Mouse (Mus musculus) stomach, embryonic 14.5 days (tissue): ENCODE measurements at regions not wholly inside any gene's neighbourhood (a gene's known extent, or its start where the extent isn't known, plus 50 kb on each side); places are given as distances from the start of the nearest gene placed in this dataset.

ENCODE experiments used
- ATAC-seq: fragments of 200-750 bp; cut with Nextera tagmentation; 2 replicates; pipeline ENCODE4 v1.8.0; 2017; ENCODE audit warnings: low read depth, moderate TSS enrichment; ENCODE audit not compliant: insufficient number of reproducible peaks, insufficient read depth, low FRiP score
- H3K27ac ChIP-seq: fragments of 300-500 bp; sonication (generic); 2 replicates; pipeline ENCODE4 v1.5.1; 2014; ENCODE audit warnings: mild to moderate bottlenecking, low read length, moderate library complexity, mixed read lengths
- H3K27me3 ChIP-seq: fragments of 300-500 bp; sonication (generic); 2 replicates; pipeline ENCODE4 v1.6.1; 2014; ENCODE audit warnings: low read length, control low read depth, mixed read lengths; ENCODE audit not compliant: control insufficient read depth, insufficient read depth
- H3K36me3 ChIP-seq: fragments of 300-500 bp; sonication (generic); 2 replicates; pipeline ENCODE4 v1.6.1; 2014; ENCODE audit warnings: mild to moderate bottlenecking, control low read depth, low read length, moderate library complexity, mixed read lengths; ENCODE audit not compliant: control insufficient read depth, insufficient read depth
- H3K4me1 ChIP-seq: fragments of 300-500 bp; sonication (generic); 2 replicates; pipeline ENCODE4 v1.6.1; 2014; ENCODE audit warnings: low read length, control low read depth, mixed read lengths; ENCODE audit not compliant: control insufficient read depth, insufficient read depth
- H3K4me2 ChIP-seq: fragments of 300-500 bp; sonication (generic); replicated peaks from 2 replicates; pipeline ENCODE4 v1.6.1; 2014; ENCODE audit warnings: low read depth, low read length, control low read depth
- H3K4me3 ChIP-seq: fragments of 300-500 bp; sonication (generic); 2 replicates; pipeline ENCODE4 v1.5.1; 2014; ENCODE audit warnings: low read depth, low read length, control low read depth
- H3K9ac ChIP-seq: fragments of 300-500 bp; sonication (generic); replicated peaks from 2 replicates; pipeline ENCODE4 v1.6.1; 2014; ENCODE audit warnings: low read depth, mild to moderate bottlenecking, control low read depth, low read length, moderate library complexity, mixed read lengths
- H3K9me3 ChIP-seq: fragments of 300-500 bp; sonication (generic); 2 replicates; pipeline ENCODE4 v1.6.1; 2016; ENCODE audit warnings: low read depth, low read length, control low read depth; ENCODE audit not compliant: control insufficient read depth
- WGBS: fragments of 180-500 bp; shearing (Covaris S2); extraction: QIAGEN DNeasy Blood & Tissue Kit; methylation state at CpG from one replicate; pipeline ENCODE4 v1.1.7; 2014; 5-methylcytosine and 5-hydroxymethylcytosine counted together

DNA sequence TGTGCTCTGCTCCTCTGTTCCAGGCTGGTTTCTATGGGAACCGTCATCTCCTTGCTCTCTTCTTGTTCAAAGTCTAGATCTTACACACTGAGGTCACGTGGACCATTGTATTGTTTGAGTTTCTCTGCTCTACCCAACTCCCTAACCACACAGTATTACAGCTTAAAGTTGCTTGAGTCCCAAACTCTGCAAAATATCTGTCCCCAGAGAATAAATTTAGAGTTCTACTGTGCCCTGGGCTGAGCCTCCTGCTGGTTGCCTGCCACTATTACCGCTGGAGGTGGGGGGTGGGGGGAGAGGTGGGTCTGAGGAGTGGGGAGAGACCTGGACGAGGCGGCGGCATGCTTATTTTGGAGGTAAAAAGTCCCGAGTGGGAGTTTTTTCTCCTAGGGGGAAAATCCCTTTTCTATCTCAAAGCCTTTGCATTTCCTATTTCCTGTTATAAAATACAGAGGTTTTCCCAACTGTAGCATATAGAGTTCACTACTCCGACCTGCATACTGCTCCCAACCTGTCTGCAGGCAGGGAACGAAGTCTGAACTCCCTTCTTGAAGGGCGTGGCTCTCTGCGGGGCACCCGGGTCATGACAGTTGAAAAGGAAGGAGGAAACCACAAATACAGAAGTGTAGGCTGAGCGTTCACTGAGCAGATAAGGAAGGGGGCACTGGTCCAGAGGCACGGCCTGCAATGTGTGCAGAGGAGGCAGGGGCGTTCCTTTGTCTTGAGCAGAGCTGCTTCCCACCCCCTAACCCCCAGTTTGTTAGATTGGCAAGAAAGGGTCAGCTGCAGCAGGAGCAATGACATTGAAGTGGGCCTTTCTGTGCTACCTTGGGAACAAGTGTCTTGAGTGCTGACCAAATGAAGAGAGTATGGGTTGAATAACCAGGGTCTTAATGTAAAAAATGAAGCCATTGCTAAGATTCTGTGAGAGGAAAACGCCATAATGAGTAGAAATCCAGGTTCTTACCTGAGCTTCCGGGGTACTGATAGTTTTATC lies 188.7 kb downstream of the Akap7 start:
- Histone ChIP-seq H3K4me3 (no peak overlapping the region), H3K9ac (no peak overlapping the region), H3K4me2 (no peak overlapping the region), H3K36me3 (no peaks in the 10 kb centered on the region), H3K9me3 (no peaks in the 10 kb centered on the region), H3K27me3 (no peaks in the 10 kb centered on the region), H3K27ac (peak overlapping the region; percentile 58; the same call in 1 of the 2 replicates), H3K4me1 (no peaks in the 10 kb centered on the region)
- peak; percentile 90 for ATAC-seq
- WGBS = 36% methylated on average over 17 of the region's 17 CpGs

DNA sequence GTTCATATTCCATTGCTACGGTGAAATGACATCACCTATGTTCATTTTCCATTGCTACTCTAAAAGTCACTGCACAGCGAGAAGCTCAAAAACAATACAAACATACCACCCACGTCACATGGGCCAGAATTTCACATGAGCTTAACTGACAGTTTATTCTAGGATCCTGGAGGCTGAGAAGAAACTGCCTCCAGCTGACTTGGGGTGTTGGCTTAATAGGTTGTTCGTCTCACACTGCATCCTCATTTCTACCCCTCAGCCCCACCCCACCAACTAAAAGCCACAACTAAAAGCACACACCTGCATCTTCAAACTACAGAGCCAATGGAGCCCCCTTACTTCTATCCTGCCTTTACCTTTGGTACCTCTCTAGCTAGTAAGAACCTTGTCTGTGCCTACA lies 187.0 kb upstream of the Arg1 start:
- no peaks in the 10 kb centered on the region for H3K36me3 ChIP-seq
- H3K27ac ChIP-seq = no peak overlapping the region
- ATAC-seq = no peak
- no peak overlapping the region for H3K9ac ChIP-seq
- H3K4me3 ChIP-seq = no peak overlapping the region
- WGBS = 88% methylated on average over 4 of the region's 4 CpGs
- no peaks in the 10 kb centered on the region for H3K27me3 ChIP-seq
- H3K4me1 ChIP-seq = no peaks in the 10 kb centered on the region
- H3K4me2 ChIP-seq = no peak overlapping the region
- H3K9me3 ChIP-seq = no peaks in the 10 kb centered on the region

DNA sequence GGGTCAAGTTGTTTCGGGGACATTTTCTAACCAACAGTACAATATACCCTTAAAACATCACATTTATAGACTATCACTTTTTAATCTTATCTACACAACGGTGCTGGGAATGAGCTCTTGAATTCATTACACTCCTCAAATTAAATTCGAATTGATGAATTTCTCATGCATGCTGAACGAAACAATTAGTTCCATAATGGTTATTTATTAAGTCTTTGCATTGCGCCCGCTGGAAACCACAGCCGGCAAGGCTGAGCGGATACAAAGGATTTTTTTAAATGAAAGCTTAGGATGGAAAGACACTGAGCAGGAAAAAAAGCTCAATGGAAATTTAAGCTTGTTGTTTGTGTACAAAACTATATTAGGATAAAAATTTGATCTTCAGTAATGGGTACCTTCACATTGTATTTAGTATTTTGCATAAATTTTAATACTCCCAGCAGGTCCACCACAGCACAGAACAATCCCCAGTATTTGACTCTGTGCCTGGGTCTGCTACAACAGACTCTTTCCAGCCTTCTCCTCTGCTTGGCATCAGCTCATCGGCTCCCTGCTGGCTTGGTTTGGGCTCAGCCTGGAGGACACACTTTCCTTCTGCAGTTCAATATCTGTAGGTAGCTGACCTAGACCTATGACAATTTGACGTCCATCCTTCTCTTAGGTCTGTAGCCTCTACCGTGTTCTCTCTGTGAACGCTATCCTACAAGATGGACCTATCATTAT lies 185.3 kb upstream of the Arg1 start:
- H3K9ac ChIP-seq = no peak overlapping the region
- no peak overlapping the region for H3K4me3 ChIP-seq
- H3K27me3 ChIP-seq = no peaks in the 10 kb centered on the region
- ATAC-seq = no peak
- H3K4me1 ChIP-seq = no peaks in the 10 kb centered on the region
- no peak overlapping the region for H3K4me2 ChIP-seq
- H3K9me3 ChIP-seq = no peaks in the 10 kb centered on the region
- H3K27ac ChIP-seq = no peak overlapping the region
- 63% methylated on average over 12 of the region's 12 CpGs for WGBS
- no peaks in the 10 kb centered on the region for H3K36me3 ChIP-seq

DNA sequence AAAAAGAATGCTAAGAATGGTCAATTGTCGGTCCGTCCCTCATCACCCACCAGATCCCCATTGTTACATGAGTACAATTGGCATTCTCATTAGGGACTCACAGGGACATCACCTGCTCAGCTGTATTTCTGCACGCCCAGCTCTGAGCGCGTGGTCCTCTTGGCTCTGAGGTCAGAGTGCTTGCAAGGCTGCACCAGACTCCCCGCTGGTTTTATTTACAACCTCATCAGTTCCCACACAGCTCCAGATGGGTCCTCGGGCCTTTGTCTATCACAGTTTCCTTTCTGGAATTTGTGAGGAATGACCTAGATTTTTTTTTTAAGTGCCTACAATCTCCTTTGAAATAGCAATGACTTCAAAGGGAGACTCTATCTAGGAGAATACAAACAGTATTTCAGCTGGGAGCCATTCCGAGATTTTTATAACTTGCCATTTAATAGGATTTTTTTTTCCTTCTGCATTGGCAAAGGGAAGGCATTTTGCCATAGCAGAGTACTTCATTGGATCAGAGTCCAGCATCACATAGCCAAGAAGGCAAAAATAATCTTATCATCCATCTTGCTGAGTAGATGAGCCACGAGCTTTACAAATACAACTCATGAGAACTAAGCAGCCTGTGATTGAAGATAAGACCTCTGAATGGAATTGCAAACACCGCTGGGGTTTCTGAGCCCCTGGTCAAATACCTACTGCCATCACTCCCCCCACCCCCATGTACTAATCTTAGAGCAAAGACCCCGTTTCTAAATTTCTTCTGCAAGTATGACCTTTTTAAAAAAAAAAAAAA lies 184.5 kb upstream of the Arg1 start:
- WGBS = 16% methylated on average over 11 of the region's 11 CpGs
- H3K4me2 ChIP-seq = no peak overlapping the region
- ATAC-seq = no peak
- H3K4me3 ChIP-seq = no peak overlapping the region
- no peak overlapping the region for H3K9ac ChIP-seq
- no peak overlapping the region for H3K27ac ChIP-seq
- H3K9me3 ChIP-seq = no peaks in the 10 kb centered on the region
- H3K36me3 ChIP-seq = no peaks in the 10 kb centered on the region
- H3K4me1 ChIP-seq = no peaks in the 10 kb centered on the region
- no peaks in the 10 kb centered on the region for H3K27me3 ChIP-seq

DNA sequence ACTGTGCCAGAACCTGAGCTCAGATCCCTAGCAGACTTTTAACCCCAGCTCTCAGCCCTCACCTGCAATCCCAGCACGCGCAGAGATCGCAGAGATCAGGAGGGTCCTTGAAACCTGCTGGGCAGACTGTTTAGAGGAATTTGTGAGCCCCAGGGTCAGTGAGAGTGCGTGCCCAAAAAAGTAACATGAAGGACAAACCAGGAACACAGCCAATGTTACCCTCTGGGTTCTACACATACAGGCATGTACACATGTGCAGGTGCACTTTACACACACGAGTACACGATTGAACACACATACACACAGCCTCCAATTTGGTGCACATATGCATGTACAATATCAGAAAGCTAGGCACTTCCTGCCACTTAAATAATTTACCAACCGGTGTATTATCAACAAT lies 183.9 kb upstream of the Arg1 start:
- H3K4me3 ChIP-seq = no peak overlapping the region
- no peak for ATAC-seq
- no peak overlapping the region for H3K27ac ChIP-seq
- WGBS = 51% methylated on average over 7 of the region's 7 CpGs
- H3K9ac ChIP-seq = no peak overlapping the region
- H3K9me3 ChIP-seq = no peaks in the 10 kb centered on the region
- no peak overlapping the region for H3K4me2 ChIP-seq
- no peaks in the 10 kb centered on the region for H3K36me3 ChIP-seq
- H3K4me1 ChIP-seq = no peaks in the 10 kb centered on the region
- no peaks in the 10 kb centered on the region for H3K27me3 ChIP-seq

DNA sequence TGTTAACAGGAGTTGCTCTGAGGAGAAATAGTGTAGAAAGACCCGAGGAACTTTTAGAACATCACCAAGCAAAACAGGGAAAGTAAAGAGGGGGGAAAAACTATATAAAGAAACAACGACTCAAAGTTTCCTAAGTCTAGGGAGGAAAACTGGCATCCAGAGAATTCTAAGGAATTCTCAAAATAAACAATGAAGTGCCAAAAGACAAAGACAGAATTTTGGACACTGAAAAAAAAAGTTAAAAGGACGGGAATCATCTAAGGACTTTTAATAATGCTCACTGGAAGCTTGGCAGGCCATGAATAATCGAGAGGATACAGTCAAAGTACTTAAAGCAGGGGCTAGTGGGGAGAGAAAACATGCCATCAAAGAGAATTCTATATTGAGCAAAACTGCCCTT lies 170.8 kb upstream of the Arg1 start:
- Histone ChIP-seq H3K36me3 (no peaks in the 10 kb centered on the region), H3K4me3 (no peak overlapping the region), H3K4me1 (no peaks in the 10 kb centered on the region), H3K4me2 (no peak overlapping the region), H3K27me3 (no peaks in the 10 kb centered on the region), H3K9me3 (no peaks in the 10 kb centered on the region), H3K27ac (no peak overlapping the region), H3K9ac (no peak overlapping the region)
- WGBS = 53% methylated on average over 4 of the region's 4 CpGs
- ATAC-seq = no peak

DNA sequence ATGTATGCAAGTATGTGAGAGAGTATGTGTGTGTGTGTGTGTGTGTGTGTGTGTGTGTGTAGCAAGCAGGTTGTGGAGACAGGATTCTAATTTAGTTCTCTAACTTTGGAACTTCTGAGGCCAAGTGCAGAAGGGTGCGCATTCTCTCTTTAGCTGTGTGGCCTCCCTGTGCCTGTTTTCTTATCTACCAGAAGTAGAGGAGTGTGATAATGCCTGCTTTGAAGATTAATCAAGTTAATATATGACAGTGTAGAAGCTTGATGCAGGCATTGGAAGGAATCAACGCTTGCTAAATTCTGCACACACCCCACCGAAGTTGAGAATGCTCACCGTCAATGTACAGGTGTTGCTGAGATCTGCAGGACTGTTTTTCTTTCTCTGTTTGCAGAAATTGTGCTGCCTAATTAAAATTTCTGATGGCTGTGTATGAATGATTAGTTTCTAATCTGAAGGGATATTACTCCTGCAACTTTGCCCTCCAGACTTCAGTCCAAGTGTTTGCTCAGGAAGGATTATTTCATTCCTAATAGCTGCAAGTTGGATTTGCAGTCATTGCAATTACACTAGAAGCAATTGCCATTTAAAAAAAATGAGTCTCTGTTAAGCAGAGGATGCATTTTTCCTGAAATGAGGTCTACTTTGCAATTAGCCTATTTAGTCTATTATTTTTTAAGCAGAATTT lies 162.6 kb upstream of the Arg1 start:
- Histone ChIP-seq H3K27me3 (no peaks in the 10 kb centered on the region), H3K27ac (no peak overlapping the region), H3K4me3 (no peak overlapping the region), H3K4me1 (no peaks in the 10 kb centered on the region), H3K36me3 (no peaks in the 10 kb centered on the region), H3K4me2 (no peak overlapping the region), H3K9ac (no peak overlapping the region), H3K9me3 (no peaks in the 10 kb centered on the region)
- 70% methylated on average over 4 of the region's 4 CpGs for WGBS
- no peak for ATAC-seq

DNA sequence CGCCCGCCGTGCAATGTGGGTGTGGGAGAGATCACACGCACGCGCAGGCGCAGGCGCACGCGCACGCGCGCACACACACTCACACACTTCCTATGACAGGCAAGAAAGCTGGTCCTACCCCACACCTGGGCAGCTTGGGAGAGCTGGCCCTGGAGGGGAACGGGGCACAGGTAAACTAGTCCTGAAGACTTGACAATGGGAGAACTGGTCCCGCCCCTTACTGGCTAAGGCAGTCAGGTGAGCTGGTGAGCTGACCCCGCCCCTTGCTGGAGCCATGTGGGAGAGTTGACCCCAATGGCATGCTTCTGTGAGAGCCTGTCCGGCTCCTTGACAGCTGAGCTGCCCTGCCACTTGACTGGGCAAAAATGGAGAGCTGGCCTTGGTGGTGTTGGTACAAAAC lies 159.5 kb upstream of the Arg1 start:
- H3K9ac ChIP-seq = no peak overlapping the region
- H3K27me3 ChIP-seq = no peaks in the 10 kb centered on the region
- WGBS = 93% methylated on average over 17 of the region's 17 CpGs
- no peaks in the 10 kb centered on the region for H3K36me3 ChIP-seq
- H3K27ac ChIP-seq = no peak overlapping the region
- H3K4me3 ChIP-seq = no peak overlapping the region
- no peaks in the 10 kb centered on the region for H3K9me3 ChIP-seq
- no peaks in the 10 kb centered on the region for H3K4me1 ChIP-seq
- H3K4me2 ChIP-seq = no peak overlapping the region
- ATAC-seq = no peak; the same call in 1 of the 2 replicates
